Mouse (Mus musculus): ENCODE measurements around the gene Ctf2.
"Not testable (repeated sequence)": the region's sequence is repeated elsewhere in the genome, so short reads cannot be mapped to it uniquely, and the experiment has no call there.

The Ctf2 gene

DNA sequence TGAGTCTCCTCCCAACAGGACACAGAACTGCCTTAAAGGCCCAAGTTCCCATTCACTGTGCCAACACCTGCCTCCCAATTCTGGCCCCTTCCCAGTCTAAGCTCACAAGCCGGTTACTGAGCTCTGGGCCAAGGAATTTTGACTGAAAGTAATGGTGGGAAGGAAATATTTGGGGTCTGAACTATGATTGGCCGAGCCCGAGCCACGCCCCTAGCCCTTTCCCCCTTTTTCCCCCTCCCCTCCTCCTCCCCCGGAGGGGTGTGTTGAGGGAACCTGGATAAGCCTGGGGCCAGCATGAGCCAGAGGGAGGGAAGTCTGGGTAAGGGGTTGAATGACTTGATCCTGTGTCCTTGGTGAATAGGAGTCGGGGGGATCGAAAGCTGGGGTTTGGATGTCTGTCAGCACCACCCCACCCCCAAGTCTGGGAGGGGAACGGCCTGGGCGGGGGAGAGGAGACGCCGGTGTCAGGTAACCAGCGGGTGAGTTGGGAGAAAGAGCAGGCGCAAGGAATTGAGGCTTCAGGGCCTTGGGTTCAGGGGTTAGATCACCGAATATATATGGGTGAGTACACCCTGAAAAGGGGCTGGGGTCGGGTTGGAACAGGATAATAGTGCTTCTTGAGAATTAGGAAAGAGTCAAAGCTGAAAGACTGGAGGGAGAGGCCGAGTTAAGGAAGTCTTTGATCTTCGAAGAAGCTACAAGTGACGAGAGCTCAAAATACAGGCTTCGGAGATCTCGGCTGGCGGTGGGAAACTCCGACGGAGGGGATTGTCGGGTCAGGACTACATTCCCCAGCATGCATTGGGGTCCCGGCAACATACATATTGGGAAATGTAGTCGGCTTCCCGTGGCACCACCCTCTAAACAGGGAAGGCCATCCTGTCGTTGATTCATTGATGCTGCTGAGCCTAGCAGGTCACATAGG lies 19.2 kb downstream of the Ctf2 start, which contains the start of gene Ctf1:
Gene Ctf1 (plus strand): TSS at position 276 of the 925 bp plus-strand sequence.
- peak; percentile 78 for DNase-seq

DNA sequence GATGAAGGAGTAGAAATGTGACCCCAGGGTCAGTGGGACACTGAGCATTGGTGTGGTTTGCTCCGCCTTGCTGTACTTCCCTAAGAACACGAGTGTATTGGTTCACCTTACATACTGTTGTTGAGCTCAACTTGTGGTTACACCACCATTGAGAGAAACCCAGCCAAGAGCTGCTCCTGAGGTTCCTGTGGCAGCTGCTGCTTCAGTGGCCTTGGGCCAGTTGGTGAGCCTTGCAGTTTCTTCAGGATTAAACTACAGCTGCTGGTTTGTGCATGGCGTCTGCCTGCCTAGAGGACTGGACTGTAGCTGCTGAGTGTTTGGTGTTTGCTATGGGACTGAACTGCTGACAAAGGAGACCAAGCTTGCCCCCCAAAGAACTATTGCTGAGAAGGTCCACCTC lies 20.5 kb downstream of the Ctf2 start:
- DNase-seq = no peak

DNA sequence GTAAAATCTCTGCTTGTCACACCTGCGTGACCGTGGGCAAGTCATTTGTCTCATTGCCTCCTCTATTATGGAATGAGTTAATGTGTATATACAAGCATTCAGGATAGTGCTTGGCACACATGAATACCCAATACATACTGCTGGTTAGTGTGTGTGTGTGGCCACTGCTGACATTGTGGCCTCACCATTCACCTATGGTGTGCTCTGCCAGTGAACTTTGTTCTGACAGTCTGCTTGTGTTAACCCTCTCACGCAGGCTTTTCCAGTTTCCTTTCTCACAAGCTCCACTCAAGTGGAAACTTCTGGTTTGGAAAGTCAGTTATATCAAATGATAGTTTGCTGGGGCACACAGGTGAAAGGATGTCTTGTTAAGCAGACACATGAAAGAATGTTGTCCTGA lies 20.9 kb downstream of the Ctf2 start:
- DNase-seq = no peak

DNA sequence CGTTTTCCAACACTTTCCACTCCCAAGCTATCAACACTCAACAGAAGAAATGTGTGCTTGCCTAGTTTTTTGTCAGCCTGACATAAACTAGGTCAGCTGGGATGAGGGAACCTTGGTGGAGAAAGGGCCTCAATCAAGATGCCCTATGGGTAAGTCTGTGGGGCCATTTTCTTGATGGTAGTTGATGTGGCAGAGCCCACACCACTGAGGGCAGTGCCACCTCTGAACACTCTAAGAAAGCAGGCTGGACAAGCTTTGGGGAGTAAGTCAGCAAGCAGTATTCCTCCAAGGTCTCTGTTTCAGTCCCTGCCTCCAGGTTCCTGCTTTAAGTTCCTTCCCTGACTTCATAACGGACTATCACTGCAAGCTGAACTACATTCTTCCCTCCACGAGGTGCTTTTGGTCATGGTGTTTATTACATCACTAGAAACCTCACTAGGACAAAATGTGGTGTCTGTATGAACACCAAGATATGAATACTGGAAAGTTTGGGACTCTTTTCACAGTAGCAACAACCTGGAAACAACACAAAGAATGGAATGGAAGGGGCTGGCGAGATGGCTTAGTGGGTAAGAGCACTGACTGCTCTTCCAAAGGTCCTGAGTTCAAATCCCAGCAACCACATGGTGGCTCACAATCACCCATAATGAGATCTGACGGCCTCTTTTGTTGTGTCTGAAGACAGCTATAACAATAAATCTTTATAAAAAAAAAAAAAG lies 22.5 kb downstream of the Ctf2 start:
- DNase-seq = no peak

DNA sequence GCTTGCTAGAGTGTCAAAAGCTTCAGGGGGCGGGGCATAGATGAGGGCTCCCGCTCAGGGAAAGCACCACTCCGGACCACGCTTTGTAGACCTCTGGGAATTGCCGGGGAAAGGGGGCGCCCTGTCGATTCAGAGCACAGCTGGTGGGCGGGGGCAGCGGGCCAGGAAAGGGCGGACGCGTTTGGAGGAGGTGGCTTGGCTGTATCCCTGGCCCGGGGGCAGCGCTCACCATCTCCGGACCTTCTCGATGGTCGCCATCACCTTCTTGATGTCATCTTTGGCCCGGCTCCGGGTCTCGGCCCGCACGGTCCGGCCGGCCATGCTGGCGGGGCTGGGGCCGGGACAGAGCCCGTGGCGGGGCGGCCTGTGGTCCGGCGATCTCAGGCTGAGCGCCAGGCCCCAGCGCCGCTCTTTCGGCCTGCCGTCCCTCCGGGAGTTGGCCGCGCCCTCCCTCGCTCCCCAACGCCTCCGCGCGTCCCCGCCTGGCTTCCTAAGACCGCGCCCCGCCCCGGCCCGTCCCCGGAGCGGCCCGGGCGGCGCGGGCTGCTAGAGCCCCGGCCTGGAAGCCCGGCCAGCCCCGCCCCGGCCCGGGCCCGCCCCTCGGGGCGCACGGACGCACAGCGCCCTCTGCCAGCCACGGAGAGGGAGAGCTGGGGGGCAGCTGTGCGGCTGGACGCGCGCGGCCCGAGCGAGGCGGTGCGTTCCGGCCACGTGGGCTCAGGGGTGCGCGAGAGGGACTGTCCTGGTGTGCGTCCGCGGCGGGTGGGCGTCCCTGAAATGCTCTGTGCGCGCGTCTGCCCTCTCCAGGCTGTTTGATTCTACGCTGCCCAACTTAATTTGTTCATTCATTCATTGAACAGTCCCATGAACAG lies 23.5 kb downstream of the Ctf2 start, which contains the start of gene Bcl7c:
Gene Bcl7c (minus strand): TSS at position 727 of the 872 bp plus-strand sequence.
- peak; percentile 91 for DNase-seq

DNA sequence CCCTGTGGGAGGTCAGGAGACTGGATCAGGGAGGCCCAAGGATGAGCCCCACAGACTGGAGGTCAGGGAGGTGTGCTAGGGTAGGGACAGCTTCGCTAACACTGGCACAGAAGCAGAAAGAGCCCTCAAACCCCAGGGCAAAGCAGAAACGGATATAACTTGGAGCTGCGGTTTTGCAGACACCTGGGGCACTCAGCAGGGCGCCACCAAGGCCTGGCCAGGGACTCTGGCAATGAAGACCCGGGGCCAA lies 24.1 kb downstream of the Ctf2 start:
- DNase-seq = no peak

DNA sequence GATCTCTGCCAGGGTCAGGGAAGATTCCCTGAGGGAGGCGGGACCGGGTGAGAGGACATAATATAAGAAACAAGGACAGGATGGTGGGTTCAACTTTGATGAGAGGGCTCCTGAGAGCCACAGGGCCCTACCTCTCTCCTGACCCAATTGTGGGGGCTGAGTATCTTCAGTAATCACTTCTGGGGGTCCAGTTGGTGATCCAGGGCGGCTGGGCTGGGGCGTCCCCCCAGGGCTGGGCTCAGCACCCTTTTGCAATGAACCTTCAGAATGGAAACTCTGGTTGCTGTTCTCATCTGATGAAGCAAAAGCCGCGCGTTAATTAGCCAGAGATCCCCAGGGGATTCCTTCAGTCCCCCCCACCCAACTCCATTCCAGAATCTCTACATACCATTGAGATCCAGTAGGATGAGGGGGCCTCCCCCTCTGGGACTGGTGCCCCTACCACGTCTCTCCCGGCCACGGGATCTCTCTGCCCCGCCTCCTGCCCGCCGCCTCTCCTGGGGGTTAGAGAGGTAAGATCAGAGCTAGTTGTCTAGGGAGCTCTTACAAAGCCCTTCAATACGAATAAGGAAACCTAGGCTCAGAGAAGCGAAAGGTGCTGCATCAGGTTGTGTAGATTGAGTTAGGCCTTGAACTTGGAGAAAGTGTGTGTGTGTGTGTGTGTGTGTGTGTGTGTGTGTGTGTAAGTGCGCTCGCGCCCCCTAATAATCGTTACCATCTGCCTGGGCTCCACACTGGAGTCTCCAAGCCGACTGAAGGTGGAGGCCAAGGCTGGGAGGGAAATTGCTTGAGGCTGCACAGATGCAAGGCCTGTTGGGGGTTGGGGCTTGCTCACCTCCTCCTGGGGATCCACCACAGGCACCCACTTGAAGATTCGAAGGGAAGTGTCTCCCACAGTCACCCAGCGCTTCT lies 24.7 kb downstream of the Ctf2 start:
- DNase-seq = no peak

DNA sequence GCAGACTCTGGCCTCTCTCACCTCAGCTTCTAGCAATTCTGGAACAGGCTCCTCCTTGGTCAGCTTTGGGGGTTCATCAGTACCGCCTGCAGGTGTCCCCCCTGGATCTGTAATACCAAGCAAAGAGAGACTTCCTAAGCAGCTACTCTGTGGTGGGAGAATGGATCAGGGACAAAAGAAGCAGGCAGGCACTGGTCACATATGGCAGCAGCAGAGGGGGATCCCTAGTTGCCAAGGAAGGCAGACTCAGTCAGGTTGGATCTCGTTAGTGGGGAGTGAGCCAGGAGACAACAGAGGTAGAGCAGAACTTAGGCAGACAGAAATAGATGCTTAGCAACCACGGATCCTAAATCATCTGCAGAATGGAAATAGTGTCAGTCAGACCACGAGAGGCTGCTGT lies 26.3 kb downstream of the Ctf2 start:
- no peak for DNase-seq

DNA sequence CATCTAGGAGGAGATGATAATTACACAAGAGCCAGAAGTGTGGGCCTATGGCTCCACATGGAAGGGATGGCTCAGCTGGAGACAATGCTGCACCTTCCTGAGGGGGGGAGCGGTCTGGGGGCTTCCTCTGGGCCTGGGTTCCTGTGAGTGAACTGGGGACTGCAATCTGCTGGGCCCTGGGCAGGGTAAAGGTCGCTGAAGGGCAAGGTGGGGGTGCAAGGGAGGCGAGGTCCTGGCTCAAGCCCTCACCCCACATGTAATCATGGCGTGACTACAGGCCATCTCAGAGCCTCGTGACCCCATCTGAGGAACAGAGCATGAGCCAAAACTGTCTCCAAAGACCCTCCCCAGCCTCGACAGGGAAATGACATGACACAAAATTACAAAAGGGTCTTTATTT lies 27.4 kb downstream of the Ctf2 start:
- no peak for DNase-seq

DNA sequence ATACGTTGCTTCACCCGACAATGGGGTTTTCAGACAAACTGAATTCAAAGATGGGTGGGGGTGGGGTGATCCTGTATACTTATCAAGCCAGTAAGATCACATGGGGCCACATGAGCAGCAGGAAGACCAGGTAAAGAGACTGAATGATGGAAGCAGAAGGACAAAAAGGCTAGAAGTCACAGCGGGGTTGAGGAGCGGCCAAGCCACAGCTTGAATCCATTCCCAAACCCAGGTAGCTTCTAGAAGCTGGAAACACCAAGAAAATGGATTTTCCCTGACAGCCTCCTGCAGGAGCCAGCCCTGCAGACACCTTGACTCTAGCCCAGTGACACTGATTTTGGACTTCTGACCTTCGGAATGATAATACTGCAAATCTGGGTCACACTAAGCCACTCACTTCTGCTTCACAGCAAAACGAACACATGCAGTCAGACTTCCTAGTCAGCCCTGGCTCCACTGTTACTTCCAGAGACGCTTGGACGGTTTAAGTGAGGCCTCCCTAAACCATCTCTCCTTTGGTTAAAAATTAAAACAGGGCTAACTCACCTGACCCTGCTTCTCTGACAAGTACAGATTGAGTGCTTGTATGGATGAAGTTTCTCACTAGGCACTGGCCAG lies 28.3 kb downstream of the Ctf2 start:
- no peak for DNase-seq

DNA sequence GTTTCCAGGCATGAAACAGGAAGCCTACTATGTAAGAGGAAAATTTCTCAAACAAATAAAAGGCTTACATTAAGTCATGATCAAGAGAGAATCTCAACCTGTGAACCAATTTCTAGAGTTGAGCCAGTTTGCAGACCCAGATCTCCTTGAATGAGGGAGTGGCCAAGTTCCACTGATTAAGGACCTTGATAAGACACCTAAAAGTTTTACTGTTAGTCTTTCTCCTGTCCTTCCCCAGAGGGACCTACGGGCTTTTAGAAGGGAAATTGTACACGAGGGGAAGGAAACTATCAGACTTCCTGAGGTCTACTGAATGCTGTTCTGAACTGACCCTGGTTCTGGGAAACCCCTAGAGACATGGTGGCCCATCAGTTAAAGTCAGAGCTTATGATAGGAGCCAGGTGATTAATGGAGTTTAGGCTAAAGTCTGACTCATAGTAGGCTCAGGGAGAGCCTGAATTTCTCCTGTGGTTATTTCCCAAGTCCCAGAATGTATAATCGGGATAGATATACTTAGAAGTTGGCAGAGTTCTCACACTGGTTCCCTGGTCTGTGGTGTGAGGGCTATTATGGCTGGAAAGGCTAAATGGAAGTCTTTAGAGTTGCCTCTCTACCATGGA lies 31.1 kb downstream of the Ctf2 start:
- no peak for DNase-seq

DNA sequence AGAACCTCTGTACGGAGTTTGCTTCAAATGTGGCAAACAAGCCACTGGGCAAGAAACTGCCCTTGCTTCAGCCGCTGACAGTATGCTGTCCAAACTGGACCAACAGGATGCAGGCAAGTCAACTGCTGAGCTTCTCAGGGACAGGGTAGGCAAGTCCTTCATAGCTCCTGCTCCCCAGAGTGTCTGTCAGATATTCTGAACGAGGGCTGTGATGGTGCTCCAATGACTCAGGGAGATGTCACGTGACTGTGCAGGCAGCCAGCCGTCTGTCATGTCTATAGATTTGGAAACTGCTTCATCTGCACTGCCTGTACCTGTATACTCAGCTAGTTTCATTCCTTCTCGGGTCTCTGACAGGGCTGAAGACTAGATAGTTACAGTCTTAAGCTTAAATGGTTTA lies 33.0 kb downstream of the Ctf2 start:
- DNase-seq = no peak

DNA sequence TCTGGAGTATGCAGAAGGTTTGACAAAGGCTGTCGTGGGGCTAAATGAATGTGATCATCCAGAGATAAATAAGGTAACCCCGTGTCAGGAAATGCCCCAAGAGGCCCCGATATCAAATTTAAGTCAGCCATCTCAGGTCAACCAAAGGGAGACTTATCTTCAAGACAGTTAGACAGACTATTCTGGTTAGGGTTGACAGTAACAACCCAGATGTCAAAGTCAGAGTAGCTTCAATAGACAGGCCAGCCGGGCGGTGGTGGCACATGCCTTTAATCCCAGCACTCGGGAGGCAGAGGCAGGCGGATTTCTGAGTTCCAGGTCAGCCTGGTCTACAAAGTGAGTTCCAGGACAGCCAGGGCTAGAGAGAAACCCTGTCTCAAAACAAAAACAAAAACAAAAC lies 38.2 kb downstream of the Ctf2 start:
- DNase-seq = not testable (repeated sequence)

DNA sequence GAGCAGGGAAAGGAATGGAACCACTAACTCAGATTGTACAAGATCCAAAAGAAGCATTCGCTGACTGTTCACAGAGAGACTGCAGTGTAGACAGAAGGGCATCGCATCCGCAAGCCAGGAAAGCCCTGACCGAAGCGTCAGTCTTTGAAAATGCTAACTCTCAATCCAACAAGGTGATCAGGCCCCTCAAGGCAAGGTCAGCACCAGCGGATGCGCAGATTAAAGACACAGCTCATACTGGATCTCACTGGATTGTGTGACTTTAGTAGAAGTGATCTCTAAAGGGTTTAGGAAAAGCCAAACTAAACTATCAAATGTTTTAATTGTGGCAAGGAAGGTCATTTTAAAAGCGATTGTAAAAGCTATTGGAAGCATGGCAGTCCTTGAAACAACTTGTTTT lies 38.7 kb downstream of the Ctf2 start:
- no peak for DNase-seq

DNA sequence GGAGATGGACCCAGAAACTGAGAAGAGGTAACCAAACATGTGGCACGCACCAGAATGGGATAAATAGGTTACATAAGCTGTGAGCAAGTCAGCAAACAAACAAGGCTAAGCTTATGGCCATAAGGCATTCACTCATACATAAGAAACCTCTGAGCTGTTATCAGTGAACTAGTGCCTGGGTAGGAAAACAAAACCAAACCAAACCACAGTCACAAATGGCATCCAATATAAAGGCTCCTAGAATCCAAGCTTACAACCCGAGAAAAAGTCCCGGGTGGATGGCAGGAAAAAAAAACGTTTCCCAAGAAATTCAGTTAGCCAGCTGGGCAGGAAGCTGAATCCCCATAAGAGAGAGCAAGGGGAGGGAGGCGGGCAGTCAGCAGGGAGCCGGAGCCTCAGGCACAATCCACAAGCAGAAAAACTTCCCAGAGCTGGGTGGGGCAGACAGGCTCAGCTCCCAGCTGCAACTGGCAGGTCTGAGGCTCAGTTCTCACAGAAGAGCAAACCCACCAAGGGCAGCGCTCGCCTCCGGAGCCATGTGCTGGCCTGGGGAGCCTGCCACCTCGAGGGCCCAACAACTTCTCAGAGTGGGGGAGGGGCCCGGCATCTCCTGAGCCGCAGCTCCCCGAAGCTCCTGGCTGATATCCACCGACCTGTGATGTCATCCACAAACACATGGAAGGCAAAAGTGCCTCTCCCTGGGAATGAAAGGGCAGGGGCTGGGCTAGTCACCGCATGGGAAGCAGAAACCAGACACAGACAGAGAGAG lies 40.6 kb downstream of the Ctf2 start:
- peak; percentile 80 for DNase-seq

DNA sequence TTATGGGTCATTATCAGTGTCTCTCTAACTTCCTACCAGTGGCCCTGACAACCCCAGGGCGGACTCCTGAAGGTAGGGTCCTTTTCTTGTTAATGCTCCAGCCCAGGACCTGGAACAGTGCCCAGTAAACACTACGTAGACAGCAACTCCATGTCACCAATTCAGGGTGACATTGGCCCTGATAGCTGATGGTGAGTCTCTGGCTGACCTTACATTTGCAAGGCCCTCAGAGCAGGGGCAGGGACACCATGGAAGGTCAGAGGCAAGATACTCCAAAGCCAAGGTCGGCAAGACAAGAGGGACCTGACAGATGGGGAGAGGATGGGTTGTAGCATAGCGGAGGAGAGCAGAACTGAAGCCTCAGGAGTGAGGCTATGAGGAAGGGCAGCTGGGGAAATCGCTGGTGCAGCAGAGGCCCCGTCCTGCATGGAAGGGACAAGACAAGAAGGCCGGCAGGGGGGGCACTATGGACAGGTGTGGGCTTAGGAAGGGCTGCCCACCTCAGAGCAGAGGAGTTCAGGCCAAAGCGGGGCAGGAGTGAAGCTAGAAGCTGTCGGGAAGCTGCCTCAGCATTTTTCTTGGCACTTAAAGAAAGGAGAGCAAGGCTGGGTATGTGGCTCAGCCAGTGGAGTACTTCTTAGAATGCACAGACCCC lies 42.2 kb downstream of the Ctf2 start:
- DNase-seq = no peak

DNA sequence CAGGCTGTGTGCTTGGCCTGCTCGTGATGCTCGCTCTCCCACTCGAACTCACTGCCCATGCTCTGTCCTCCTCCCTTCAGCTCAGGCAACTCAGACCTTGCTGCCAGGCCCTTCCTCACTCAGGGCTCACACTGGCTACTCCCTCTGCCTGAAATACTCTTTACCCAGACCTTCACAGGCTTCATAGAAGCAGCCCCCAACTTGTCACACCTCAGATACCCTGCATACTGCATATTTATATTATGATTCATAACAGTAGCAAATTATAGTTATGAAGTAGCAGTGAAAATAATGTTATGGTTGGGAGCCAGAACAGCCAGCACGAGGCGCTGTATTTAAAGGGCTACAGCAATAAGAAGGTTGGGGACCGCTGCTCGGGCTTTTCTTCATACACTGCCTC lies 43.0 kb downstream of the Ctf2 start:
- no peak for DNase-seq

DNA sequence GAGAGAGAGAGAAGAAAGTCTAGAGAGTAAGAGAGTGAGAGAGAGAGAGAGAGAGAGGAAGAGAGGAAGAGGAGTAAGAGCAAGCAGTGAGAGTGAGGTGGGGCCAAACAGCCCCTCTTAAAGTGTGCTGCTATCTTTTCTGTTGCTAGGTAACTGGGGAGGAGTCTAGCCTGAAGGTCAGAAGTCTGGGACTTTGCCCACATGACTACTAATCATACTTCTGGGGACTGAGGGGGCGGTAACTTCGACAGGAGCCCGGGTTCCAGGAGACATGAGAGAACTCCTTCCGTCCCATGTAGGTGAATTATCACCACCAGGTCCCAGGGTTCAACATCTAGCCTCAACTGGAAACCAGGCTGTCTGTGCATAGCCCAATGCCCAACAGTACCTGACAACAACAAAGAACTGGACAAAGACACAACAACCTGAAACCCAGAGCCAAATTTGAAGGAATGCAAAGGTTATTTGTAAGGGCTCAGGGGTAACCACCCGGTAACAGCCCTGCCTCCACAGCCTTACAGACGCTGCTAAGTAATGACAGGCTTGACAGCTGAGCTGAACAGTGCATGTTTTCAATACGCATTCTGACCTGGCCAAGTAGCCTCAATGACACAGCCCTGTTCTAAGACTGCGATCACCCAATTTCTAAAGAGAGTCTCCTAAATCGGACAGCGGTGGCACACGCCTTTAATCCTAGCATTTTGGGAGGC lies 45.1 kb downstream of the Ctf2 start:
- no peak for DNase-seq

DNA sequence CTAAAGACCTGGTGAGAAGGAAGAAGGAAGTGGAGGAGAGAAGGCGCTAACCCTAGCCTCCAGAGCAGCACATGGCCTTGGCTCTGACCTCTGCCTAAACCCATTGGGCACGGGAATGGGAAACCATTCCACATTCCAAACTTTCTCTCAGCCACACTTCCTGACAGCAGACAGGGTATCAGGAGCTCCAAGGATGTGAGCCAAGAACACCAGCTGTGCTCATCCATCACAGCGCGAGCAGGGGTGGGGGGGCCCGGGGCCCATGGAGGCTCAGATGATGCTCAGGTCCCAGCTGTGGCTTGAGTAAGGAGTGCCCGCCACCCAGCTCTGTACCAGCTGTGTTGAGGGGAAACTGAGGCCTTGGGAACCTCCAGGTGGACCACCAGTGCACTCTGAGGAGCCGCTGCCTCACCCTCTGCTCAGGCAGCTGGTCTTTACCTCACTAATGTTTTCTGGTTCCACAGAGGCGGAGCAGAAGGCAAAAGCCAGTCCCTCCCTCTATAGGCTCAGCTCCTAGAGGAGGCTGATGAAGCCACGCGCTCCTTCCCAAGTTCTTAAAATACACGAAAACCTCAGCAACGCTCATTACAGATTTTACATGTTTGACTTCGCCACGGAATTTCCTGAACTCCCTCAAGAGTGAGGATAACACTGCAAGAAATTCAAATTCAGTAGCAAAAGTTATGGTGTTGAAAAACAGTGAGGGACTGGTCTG lies 46.5 kb downstream of the Ctf2 start:
- peak; percentile 25 for DNase-seq
